Mouse (Mus musculus) left cerebral cortex, adult 6 months (tissue): ENCODE results near the gene Vmn2r97. TPM values are rescaled to one million over a fixed set of nuclear protein-coding genes. Genes with fewer than 3 reads are reported as not detected.

Experiments
- long read RNA-seq, 2 experiments: library from polyadenylated mRNA; unstranded; transcript quantifications; one replicate each; pipeline ENCODE4 v2.0.0; 2019 to 2020
- polyA plus RNA-seq: library from polyadenylated mRNA; unstranded; fragments of <200 nt; fragmentation: Nextera tagmentation; gene quantifications from 2 replicates; pipeline ENCODE4 v1.2.3, GENCODE M21; 2021

Gene Vmn2r97
- polyA plus RNA-seq = not detected in 2 replicates
- long read RNA-seq, experiment 1 = 0 reads
- long read RNA-seq, experiment 2 = 0 reads

GRCm38 (mm10) chr17:18914000-18914399 lies at the start of gene Vmn2r97:
TSS of gene Vmn2r97 (plus strand) at chr17:18914300.

Other genes starting within 250 kb of the Vmn2r97 start
- not detected in 2 replicates for gene Vmn2r98, start 139.2 kb downstream of the Vmn2r97 start, polyA plus RNA-seq